Comparison of ENCODE assay signal across 31 mouse cellular contexts in genomic region chr2:46530686-46531085, GRCm38 (mm10).
"Had no signal": no experiment of that assay in that cellular context is flagged by ENCODE, and none has a peak within 500 bp of the region (broad histone marks: within the 10 kb centered on the region; RNA-seq: fewer than 3 reads in every experiment).

No protein-coding gene starts in this region.

- ATAC-seq: liver, embryonic 12.5 days; liver, postnatal 0 days; lung, postnatal 0 days; midbrain, embryonic 13.5 days; midbrain, embryonic 15.5 days; midbrain, embryonic 16.5 days had no signal

- H3K36me3 ChIP-seq: limb, embryonic 10.5 days; limb, embryonic 12.5 days; limb, embryonic 13.5 days; limb, embryonic 15.5 days; liver, embryonic 12.5 days; liver, embryonic 13.5 days; liver, embryonic 15.5 days; lung, embryonic 15.5 days; midbrain, embryonic 10.5 days; midbrain, embryonic 12.5 days; midbrain, embryonic 13.5 days; midbrain, embryonic 15.5 days had no signal

- H3K4me1 ChIP-seq: limb, embryonic 12.5 days; limb, embryonic 13.5 days; limb, embryonic 15.5 days; liver, embryonic 12.5 days; liver, embryonic 13.5 days; liver, embryonic 15.5 days; lung, embryonic 15.5 days; midbrain, embryonic 10.5 days; midbrain, embryonic 12.5 days; midbrain, embryonic 13.5 days; midbrain, embryonic 15.5 days had no signal

- H3K4me2 ChIP-seq: limb, embryonic 12.5 days; limb, embryonic 13.5 days; limb, embryonic 15.5 days; liver, embryonic 11.5 days; liver, embryonic 12.5 days; liver, embryonic 13.5 days; liver, embryonic 15.5 days; lung, embryonic 14.5 days; lung, embryonic 15.5 days; midbrain, embryonic 12.5 days; midbrain, embryonic 13.5 days; midbrain, embryonic 15.5 days had no signal

- H3K4me3 ChIP-seq: left cerebral cortex, adult 2 months; limb, embryonic 10.5 days; limb, embryonic 12.5 days; limb, embryonic 13.5 days; limb, embryonic 15.5 days; liver, embryonic 12.5 days; liver, embryonic 13.5 days; liver, embryonic 15.5 days; lung, embryonic 15.5 days; megakaryocyte, embryonic 14.5 days; midbrain, embryonic 10.5 days; midbrain, embryonic 12.5 days; midbrain, embryonic 13.5 days; midbrain, embryonic 15.5 days; myocyte had no signal

- H3K27ac ChIP-seq: left cerebral cortex, adult 2 months; limb, embryonic 10.5 days; limb, embryonic 12.5 days; limb, embryonic 13.5 days; limb, embryonic 15.5 days; liver, embryonic 12.5 days; liver, embryonic 13.5 days; liver, embryonic 14.5 days; liver, embryonic 15.5 days; lung, embryonic 15.5 days; macrophage; midbrain, embryonic 10.5 days; midbrain, embryonic 12.5 days; midbrain, embryonic 13.5 days; midbrain, embryonic 15.5 days had no signal

- H3K9me3 ChIP-seq: limb, embryonic 10.5 days; limb, embryonic 12.5 days; limb, embryonic 13.5 days; limb, embryonic 15.5 days; liver, embryonic 12.5 days; liver, embryonic 13.5 days; liver, embryonic 15.5 days; lung, embryonic 15.5 days; megakaryocyte, embryonic 14.5 days; midbrain, embryonic 10.5 days; midbrain, embryonic 12.5 days; midbrain, embryonic 13.5 days; midbrain, embryonic 15.5 days had no signal

- H3K27me3 ChIP-seq: limb, embryonic 12.5 days; limb, embryonic 13.5 days; limb, embryonic 15.5 days; liver, embryonic 12.5 days; liver, embryonic 13.5 days; liver, embryonic 15.5 days; lung, embryonic 15.5 days; megakaryocyte, embryonic 14.5 days; midbrain, embryonic 12.5 days; midbrain, embryonic 13.5 days; midbrain, embryonic 15.5 days had no signal

- DNase-seq: left cerebral cortex, postnatal 4 days; liver; liver, embryonic 13.5 days; liver, postnatal 0 days; lung, adult 18-20 months; lung, adult 2 months; lung, embryonic 14.5 days; lung, postnatal 10 days; lung, postnatal 14 days; lung, postnatal 36 days; lung, postnatal 4 days; midbrain, embryonic 14.5 days had no signal

- H3K9ac ChIP-seq: limb, embryonic 12.5 days; limb, embryonic 13.5 days; limb, embryonic 15.5 days; liver, embryonic 12.5 days; liver, embryonic 13.5 days; liver, embryonic 14.5 days; liver, embryonic 15.5 days; liver, postnatal 0 days; lung, embryonic 14.5 days; lung, embryonic 15.5 days; midbrain, embryonic 12.5 days; midbrain, embryonic 13.5 days; midbrain, embryonic 15.5 days had no signal
